Mouse (Mus musculus) frontal cortex, adult (tissue): ENCODE measurements at regions not wholly inside any gene's neighbourhood (a gene's known extent, or its start where the extent isn't known, plus 50 kb on each side); places are given as distances from the start of the nearest gene placed in this dataset.

Source experiments
- ATAC-seq: cut with Nextera tagmentation; 2 replicates; pipeline ENCODE4 v1.9.2; 2017; ENCODE audit warnings: mild to moderate bottlenecking, moderate library complexity, mixed read lengths; ENCODE audit not compliant: low TSS enrichment

GRCm38 (mm10) chr6:16999451-17000139, 65.4 kb upstream of the Tes start:
- ATAC-seq: peak; percentile 94

GRCm38 (mm10) chr6:16995495-16995936, 69.4 kb upstream of the Tes start:
- no peak for ATAC-seq

GRCm38 (mm10) chr6:16994711-16995110, 70.2 kb upstream of the Tes start:
- peak; percentile 74 for ATAC-seq

GRCm38 (mm10) chr6:16991996-16992591, 72.9 kb upstream of the Tes start:
- no peak for ATAC-seq

GRCm38 (mm10) chr6:16978206-16978505, 79.9 kb upstream of the Tfec start:
- peak; percentile 65; the same call in 1 of the 2 replicates for ATAC-seq

GRCm38 (mm10) chr6:16977392-16978205, 79.4 kb upstream of the Tfec start:
- no peak; the same call in 1 of the 2 replicates for ATAC-seq

- no peak for ATAC-seq
These were observed 67.4 kb upstream of the Tfec start for GRCm38 (mm10) chr6:16965658-16966057.

- ATAC-seq: no peak
These were observed 66.1 kb upstream of the Tfec start for GRCm38 (mm10) chr6:16964362-16964761.

- ATAC-seq: no peak
These were observed 65.7 kb upstream of the Tfec start for GRCm38 (mm10) chr6:16963958-16964357.

- ATAC-seq: no peak
These were observed 59.9 kb upstream of the Tfec start for GRCm38 (mm10) chr6:16958102-16958501.

GRCm38 (mm10) chr6:16956771-16957435, 58.7 kb upstream of the Tfec start:
- peak; percentile 99 for ATAC-seq
